Mouse (Mus musculus) stomach, postnatal 0 days (tissue): ENCODE data around the gene Palld. TPM values are rescaled to one million over a fixed set of nuclear protein-coding genes. Genes with fewer than 3 reads are reported as not detected.

Source experiments
- ATAC-seq: fragments of 200-750 bp; cut with Nextera tagmentation; 2 replicates; pipeline ENCODE4 v1.8.0; 2017; ENCODE audit not compliant: low FRiP score, low TSS enrichment
- DNase-seq: peaks from one replicate; pipeline ENCODE4 v3.0.0-alpha.2; 2016; ENCODE audit warnings: low spot score
- H3K27ac ChIP-seq: fragments of 300-500 bp; sonication (generic); replicated peaks from 2 replicates; pipeline ENCODE4 v1.5.1; 2014; ENCODE audit warnings: mild to moderate bottlenecking, control low read depth
- H3K27me3 ChIP-seq: fragments of 300-500 bp; sonication (generic); 2 replicates; pipeline ENCODE4 v1.6.1; 2014; ENCODE audit warnings: low read length; ENCODE audit not compliant: control insufficient read depth, insufficient read depth
- H3K36me3 ChIP-seq: fragments of 300-500 bp; sonication (generic); 2 replicates; pipeline ENCODE4 v1.6.1; 2014; ENCODE audit warnings: low read length, mixed read lengths; ENCODE audit not compliant: control insufficient read depth, insufficient read depth
- H3K4me1 ChIP-seq: fragments of 300-500 bp; sonication (generic); replicated peaks from 2 replicates; pipeline ENCODE4 v1.6.1; 2014; ENCODE audit warnings: antibody characterized with exemption; ENCODE audit not compliant: control insufficient read depth, insufficient read depth
- H3K4me2 ChIP-seq: fragments of 300-500 bp; sonication (generic); replicated peaks from 2 replicates; pipeline ENCODE4 v1.6.1; 2014; ENCODE audit warnings: low read depth, mild to moderate bottlenecking, control low read depth, moderate library complexity
- H3K4me3 ChIP-seq: fragments of 300-500 bp; sonication (generic); 2 replicates; pipeline ENCODE4 v1.5.1; 2014; ENCODE audit warnings: low read depth, low read length, control low read depth
- H3K9ac ChIP-seq: fragments of 300-500 bp; sonication (generic); 2 replicates; pipeline ENCODE4 v1.6.1; 2014; ENCODE audit warnings: mild to moderate bottlenecking, low read length, control low read depth, mixed read lengths
- H3K9me3 ChIP-seq: fragments of 300-500 bp; sonication (generic); 2 replicates; pipeline ENCODE4 v1.6.1; 2016; ENCODE audit warnings: low read length; ENCODE audit not compliant: control insufficient read depth
- CTCF ChIP-seq: IDR thresholded peaks from 2 replicates; pipeline ENCODE4 v1.5.1; 2016; ENCODE audit warnings: antibody characterized with exemption, low read depth, mild to moderate bottlenecking, moderate library complexity
- EP300 ChIP-seq: optimal IDR thresholded peaks from 2 replicates; pipeline ENCODE3; 2016; ENCODE audit warnings: antibody characterized with exemption
- WGBS: fragments of 180-500 bp; shearing (Covaris S2); extraction: QIAGEN DNeasy Blood & Tissue Kit; methylation state at CpG from one replicate; pipeline ENCODE4 v1.1.7; 2014; 5-methylcytosine and 5-hydroxymethylcytosine counted together
- polyA plus RNA-seq: library from polyadenylated mRNA; unstranded; fragments of >200 nt; fragmentation: Nextera tagmentation; extraction: Ambion mirVana; gene quantifications from 2 replicates; pipeline ENCODE4 v1.2.1, GENCODE M21; 2015

The Palld gene
- polyA plus RNA-seq, 1 experiment from 2014 or later, result 71.0 TPM

DNA sequence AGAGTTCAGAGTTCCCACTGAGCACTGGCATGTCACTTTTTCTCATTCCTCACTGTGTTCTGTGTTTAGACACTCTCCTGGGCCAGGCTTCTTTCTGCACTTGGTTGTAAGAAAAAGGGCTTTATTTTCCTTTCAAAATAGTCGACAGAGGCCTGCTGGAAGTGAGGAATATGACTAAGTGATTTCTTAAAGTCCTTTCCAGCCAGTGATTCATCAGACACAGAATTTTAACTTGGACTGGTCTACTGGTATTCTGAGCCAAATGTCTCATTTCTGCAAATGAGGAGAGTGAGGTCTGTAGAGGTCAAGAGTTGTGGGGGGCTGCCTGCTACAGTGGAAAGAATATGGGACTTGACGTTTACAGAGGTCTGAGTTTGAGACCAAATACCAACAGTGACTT is 147.3 kb downstream of the Palld start:
- ATAC-seq (no peak), DNase-seq (no peak)
- no peaks in the 10 kb centered on the region for H3K4me1 ChIP-seq
- H3K9ac ChIP-seq, result no peak overlapping the region
- no peak overlapping the region for H3K27ac ChIP-seq
- H3K36me3 ChIP-seq, result no peaks in the 10 kb centered on the region
- no peaks in the 10 kb centered on the region for H3K9me3 ChIP-seq
- WGBS, result 37% methylated on average over 2 of the region's 2 CpGs
- H3K4me3 ChIP-seq, result no peak overlapping the region
- no peaks in the 10 kb centered on the region for H3K27me3 ChIP-seq
- TF ChIP-seq CTCF (no peak), EP300 (no peak)
- H3K4me2 ChIP-seq, result no peak overlapping the region

DNA sequence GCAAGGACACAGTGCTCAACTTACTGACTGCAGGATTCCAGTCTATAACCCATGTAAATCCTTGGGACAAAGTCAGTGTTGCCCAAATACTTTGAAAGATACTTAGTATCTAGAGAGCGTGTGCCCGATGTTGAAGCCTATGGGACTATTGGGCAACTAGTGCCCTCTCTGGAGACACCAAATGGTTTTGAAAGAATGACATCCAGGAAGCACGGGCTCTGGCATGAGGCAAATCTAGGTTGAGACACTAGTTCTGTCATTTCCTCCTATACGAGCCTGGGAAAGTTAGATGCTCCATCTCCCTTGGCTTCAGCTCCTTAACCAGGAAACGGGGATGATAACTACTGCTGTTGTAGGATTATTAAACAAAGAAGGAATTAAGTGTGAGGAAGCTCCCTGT is 155.4 kb downstream of the Palld start:
- TF ChIP-seq EP300 (no peak), CTCF (no peak)
- H3K27me3 ChIP-seq, result no peaks in the 10 kb centered on the region
- ATAC-seq (no peak), DNase-seq (no peak)
- no peaks in the 10 kb centered on the region for H3K9me3 ChIP-seq
- no peak overlapping the region for H3K4me2 ChIP-seq
- no peak overlapping the region for H3K4me3 ChIP-seq
- 0 out of 2 replicates have a peak, but pooled peaks cover 2% of the 10 kb centered on the region for H3K4me1 ChIP-seq
- no peak overlapping the region for H3K9ac ChIP-seq
- WGBS, result 87% methylated on average over 5 of the region's 5 CpGs
- no peak overlapping the region for H3K27ac ChIP-seq
- no peaks in the 10 kb centered on the region for H3K36me3 ChIP-seq

DNA sequence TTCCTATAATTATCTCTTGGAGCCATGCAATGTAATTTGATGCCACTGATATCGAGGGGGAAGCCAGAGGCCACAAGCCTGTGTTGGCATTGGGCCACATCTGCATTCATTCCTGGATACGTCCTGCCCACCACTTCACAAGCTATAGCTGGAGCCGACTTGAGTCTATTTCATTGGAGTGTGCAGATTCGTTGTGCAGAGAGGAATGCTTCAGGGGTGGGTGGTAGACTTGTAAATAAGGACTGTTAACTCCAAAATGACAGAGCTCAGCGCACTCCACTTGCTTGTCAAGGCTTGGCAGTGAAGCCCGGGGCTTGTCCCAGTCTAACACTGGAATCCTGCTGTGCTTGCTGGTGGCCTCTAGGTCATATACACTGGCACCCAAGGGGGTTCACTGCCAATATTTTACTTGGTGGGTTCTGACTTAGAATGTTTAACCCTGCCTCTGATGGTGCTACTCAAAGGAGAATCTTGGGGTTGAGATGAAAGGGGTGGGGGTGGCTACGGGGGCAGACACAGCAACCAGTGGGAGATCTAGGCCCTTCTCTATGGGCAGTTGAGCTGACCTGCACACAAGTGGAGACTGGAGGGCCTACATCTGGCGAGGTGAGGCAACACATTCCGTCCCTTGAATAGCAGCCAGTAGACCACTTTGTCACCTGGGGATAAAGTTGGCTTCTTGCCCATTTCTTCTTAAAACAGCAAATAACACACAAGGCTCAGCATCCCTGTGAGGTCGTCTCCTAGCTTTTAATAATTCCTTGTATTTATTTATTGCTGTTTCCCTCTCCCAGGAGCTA is 157.1 kb downstream of the Palld start:
- Histone ChIP-seq H3K36me3 (no peaks in the 10 kb centered on the region), H3K4me1 (0 out of 2 replicates have a peak, but pooled peaks cover 2% of the 10 kb centered on the region), H3K4me3 (no peak overlapping the region), H3K9ac (no peak overlapping the region), H3K9me3 (no peaks in the 10 kb centered on the region), H3K27me3 (no peaks in the 10 kb centered on the region), H3K27ac (no peak overlapping the region), H3K4me2 (no peak overlapping the region)
- TF ChIP-seq CTCF (no peak), EP300 (no peak)
- WGBS, result 37% methylated on average over 10 of the region's 10 CpGs
- DNase-seq (peak; percentile 23), ATAC-seq (peak; percentile 8; the same call in 1 of the 2 replicates)

DNA sequence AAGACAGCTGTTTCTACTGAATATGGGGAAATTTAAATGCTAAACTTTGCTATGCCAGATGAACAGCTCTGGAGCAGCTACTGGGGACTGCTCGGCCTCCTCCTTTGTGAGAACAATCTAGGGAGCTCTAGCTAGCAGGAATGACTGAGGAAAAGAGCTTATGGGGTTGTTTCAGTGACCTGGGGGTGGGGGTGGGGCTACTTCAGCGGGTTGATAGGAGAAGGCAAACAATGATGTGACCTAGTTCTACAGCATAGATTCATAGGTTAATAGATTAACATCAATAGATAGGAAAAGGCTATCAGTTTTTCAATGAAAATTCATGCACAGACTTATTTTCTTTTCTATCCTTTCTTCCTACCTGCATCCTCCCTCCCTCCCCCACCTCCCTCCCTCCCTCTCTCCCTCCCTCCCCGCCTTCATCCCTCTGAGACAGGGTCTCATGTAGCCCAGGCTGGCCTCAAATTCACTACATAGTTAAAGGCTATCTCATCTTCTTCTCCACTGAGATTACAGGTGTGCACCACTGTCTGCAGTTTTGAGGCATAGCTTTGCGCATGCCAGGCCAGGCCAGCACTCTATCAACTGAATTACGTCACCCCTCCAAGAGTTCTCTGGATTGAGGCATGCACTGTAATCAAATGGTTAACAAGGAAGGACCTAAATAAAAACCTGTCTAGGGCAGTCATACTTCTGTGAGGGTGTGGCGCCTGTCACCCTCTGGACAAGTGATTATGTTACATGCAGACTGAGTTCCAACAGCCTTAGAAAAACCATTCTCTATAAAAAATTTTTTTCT is 158.5 kb downstream of the Palld start:
- H3K27ac ChIP-seq, result no peak overlapping the region
- DNase-seq (peak; percentile 49), ATAC-seq (peak; percentile 98)
- H3K4me3 ChIP-seq, result no peak overlapping the region
- TF ChIP-seq CTCF (no peak), EP300 (no peak)
- no peaks in the 10 kb centered on the region for H3K9me3 ChIP-seq
- no peak overlapping the region for H3K9ac ChIP-seq
- no peaks in the 10 kb centered on the region for H3K36me3 ChIP-seq
- H3K27me3 ChIP-seq, result no peaks in the 10 kb centered on the region
- H3K4me2 ChIP-seq, result no peak overlapping the region
- H3K4me1 ChIP-seq, result 0 out of 2 replicates have a peak, but pooled peaks cover 2% of the 10 kb centered on the region
- WGBS, result 68% methylated on average over 5 of the region's 6 CpGs

DNA sequence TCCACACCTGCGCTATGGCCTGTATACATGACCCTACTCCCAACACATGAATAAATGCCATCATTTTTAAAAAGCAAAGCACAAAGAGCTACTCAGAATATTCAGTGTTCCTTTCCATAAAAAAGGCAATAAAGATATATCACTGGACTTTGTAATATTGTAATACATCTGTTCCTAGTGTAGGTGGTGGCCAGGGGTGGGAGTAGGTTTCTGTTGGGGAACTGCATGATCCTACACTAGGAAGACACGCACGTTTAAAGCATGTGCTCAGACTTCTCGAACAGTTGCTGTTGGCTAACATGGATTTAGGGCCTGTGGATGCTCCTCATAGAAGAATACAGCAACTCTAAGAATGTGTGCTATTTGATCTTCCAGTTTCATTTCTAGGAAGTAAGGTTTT is 165.0 kb downstream of the Palld start:
- no peaks in the 10 kb centered on the region for H3K36me3 ChIP-seq
- no peaks in the 10 kb centered on the region for H3K9me3 ChIP-seq
- DNase-seq (no peak), ATAC-seq (no peak)
- H3K9ac ChIP-seq, result no peak overlapping the region
- WGBS, result 90% methylated on average over 4 of the region's 4 CpGs
- H3K27me3 ChIP-seq, result no peaks in the 10 kb centered on the region
- H3K4me3 ChIP-seq, result no peak overlapping the region
- H3K27ac ChIP-seq, result no peak overlapping the region
- no peaks in the 10 kb centered on the region for H3K4me1 ChIP-seq
- TF ChIP-seq EP300, result no peak
- TF ChIP-seq CTCF, result no peak
- no peak overlapping the region for H3K4me2 ChIP-seq

DNA sequence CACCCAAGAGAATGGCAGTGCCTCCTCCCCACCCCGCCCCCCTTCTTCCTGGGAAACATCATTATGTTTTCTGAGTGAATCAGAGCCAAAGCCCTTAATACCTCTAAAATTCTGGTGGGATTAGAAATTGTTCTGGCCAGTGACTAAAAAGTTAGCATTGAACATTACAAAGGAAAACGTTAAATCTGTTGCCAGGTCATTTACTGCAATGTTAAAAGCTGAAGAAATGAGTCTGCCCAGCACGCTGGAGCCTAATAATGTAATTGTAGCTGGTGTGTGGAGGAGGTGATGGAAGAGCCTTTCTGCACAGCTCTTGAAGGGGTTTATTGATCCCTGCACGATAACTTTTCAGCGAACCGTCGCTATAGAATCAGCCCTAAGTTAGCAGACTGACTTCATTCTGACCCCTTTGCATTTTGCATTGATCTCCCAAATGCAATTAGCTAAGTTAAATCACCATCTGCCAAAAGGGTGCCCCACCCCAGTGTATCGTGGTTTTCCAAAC is 165.7 kb downstream of the Palld start:
- TF ChIP-seq EP300 (no peak), CTCF (no peak)
- 59% methylated on average over 8 of the region's 8 CpGs for WGBS
- H3K9ac ChIP-seq, result no peak overlapping the region
- no peak overlapping the region for H3K4me2 ChIP-seq
- no peak for ATAC-seq
- H3K36me3 ChIP-seq, result no peaks in the 10 kb centered on the region
- no peaks in the 10 kb centered on the region for H3K27me3 ChIP-seq
- DNase-seq, result no peak
- H3K4me3 ChIP-seq, result no peak overlapping the region
- H3K9me3 ChIP-seq, result no peaks in the 10 kb centered on the region
- H3K27ac ChIP-seq, result no peak overlapping the region
- H3K4me1 ChIP-seq, result no peaks in the 10 kb centered on the region
